Mouse (Mus musculus) cerebellum, adult 8-10 months (tissue): ENCODE measurements around the gene Slc44a5.
A peak's percentile ranks its signal among the peaks of the same experiment; 100 is the strongest.

Source experiments
- DNase-seq: peaks from one replicate; pipeline ENCODE4 v3.0.0; 2022

Slc44a5 gene

GRCm38 (mm10) chr3:154174766-154175165 lies 201.5 kb downstream of the Slc44a5 start:
- DNase-seq, result no peak

DNA sequence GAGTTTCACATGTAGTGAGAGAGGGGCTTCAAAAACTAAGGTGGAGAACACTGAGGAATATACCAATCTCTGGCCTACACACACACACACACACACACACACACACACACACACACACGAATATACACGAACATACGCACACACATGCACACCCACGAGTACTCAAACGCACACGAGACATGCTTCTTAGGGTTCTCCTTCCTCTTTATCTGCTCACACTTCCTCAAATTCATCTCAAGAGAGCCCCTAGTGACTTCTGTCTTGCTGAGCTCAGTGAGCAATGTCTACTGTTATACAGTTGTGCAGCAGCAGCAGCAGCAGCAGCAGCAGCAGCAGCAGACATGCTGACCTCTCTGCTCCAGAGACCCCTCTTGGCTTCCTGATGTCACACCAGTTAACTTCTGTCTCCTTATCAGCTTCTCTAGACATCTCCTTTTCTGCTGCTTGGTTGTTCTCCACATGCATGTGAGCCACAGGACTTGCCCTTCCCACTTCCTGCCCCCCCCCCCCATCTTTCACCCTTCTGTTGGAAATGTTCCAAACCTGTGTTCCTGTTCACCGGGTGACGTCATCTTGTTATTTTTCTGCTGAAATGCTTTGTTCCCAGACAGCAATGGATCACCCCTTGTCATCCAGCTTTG lies 204.5 kb downstream of the Slc44a5 start:
- DNase-seq, result no peak

- no peak for DNase-seq
Measured at GRCm38 (mm10) chr3:154179423-154179920, 206.2 kb downstream of the Slc44a5 start.

DNA sequence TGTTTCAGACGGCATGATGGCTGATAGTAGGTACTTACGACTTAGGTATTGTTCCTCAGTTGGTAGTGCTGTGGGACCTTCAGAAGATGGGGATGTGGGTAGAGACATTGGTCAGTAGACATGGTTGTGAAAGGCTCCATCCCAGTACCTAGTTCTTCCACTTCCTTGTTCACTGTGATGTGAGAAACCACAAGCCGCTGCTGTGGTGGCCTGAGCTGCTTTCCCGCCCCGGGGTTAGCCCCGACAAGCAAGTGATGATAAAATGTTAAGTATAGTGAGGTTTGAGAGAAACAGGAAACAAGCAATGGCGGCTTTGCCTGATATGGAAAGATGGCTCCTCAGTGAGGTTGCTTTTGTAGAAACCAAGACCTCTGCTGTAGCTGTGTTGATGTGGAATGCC lies 209.8 kb downstream of the Slc44a5 start:
- DNase-seq, result no peak

GRCm38 (mm10) chr3:154183957-154184356 lies 210.7 kb downstream of the Slc44a5 start:
- no peak for DNase-seq

- DNase-seq, result no peak
Measured at GRCm38 (mm10) chr3:154188668-154189067, 215.4 kb downstream of the Slc44a5 start.

- DNase-seq, result no peak
Measured at GRCm38 (mm10) chr3:154192328-154193030, 219.2 kb downstream of the Slc44a5 start.

DNA sequence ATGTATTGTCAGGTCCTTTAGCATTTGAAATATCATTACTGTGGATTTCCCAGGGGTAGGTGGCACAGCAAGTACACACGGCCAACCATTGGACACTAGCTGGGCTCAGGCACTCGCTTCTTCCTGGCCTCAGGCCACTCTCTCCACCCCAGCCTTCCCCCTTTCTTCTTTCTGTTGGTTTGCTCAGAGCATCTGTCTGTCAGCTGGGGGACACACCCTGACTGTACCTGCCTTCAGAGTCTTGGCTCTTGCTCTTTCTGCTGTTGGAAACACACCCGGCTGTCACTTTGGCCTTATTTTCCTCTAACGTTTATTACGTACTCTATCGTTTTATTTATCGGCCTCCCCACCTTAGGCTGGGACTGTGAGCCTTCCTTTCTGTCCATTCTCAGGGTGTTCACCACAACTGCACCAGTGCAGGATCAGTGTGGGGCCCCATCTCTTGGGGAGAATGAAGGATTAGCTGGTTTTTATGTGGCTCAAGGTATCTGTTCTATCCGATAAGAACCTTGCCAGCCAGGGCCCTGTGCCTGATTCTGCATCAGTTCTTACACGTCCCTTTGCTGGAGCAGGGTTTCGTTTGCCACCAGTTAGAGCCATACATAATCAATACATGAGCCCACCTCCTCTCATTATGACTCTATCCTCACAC lies 220.1 kb downstream of the Slc44a5 start:
- DNase-seq, result no peak

GRCm38 (mm10) chr3:154200422-154200828 lies 227.2 kb downstream of the Slc44a5 start:
- no peak for DNase-seq

DNA sequence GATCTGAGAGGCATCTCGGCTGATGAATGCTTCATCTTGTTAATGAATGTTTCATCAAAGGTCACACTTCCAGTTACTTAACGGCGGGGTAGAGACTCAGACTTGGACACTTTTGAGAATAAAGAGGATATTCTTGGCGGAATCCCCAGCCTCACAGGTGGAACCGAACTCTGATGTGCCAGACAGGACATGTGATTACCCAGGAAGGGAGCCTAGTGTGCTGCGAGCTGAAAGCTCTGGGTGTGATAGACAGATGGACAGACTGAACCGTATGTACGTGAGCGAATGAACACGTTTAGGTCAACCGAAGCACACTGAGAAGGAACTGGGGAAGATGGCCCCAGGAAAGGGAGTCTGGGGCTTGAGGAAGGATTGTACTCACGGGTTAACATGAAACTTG lies 228.6 kb downstream of the Slc44a5 start:
- no peak for DNase-seq

- no peak for DNase-seq
Measured at GRCm38 (mm10) chr3:154202383-154202782, 229.1 kb downstream of the Slc44a5 start.

GRCm38 (mm10) chr3:154208479-154208878 lies 235.2 kb downstream of the Slc44a5 start:
- DNase-seq, result no peak

- no peak for DNase-seq
Measured at GRCm38 (mm10) chr3:154209201-154209754, 236.0 kb downstream of the Slc44a5 start.

DNA sequence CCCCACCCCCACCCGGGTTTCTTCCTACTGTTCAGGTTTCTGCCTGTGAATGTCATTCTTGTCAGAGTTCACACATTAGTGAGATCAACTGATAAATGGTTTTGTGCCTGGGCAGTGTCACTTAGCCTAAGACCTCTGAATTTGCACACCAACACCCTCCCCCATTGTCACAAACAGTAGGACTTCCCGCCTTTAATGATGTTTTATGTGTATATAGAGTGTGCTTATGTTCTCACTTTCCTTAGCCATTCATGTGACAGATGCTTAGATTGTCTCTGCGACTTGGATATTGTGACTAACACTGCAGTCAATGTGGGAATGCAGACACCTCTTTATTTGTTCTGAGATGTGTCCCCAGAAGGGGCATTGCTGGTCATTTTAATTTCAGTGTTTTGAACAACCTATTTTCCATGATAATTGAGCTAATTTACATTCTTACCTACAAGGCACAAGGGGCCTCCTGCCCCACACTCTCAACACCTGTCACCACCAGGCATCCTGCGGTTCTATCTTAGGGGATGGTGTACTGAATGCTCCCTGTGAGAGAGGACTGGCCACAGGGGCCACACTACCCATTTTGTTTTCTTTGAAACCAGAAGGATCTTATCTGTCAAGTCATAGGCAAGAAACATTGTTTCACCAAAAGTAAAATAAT lies 236.7 kb downstream of the Slc44a5 start:
- no peak for DNase-seq

DNA sequence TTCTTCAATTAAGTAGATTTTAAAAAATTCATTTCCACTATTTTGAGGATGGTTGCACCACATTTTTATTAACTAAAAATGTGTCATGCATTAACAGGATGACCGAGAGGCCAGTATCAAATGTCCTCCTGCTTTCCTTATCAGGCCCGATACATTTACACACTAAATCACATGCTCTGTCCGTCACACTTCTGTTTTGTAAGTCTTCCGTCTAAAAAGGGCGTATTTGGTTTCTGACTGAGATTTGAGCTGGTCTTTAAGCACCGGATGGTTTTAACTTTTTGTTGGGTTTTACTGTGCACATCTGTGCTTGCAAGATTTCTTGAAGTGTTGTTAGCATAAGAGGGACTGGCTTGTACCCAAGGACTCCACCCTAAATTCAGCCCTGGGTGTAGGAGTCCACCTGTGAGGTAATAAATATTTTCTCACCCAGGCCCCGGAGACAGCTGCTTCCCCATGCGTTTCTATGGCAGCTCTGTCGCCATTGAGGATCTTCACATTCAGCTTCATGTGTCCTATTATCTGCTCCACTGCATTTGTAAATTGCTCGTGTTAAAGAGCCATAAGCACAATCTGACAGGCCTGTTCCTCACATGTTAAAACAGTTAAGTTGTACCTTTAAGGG lies 237.3 kb downstream of the Slc44a5 start:
- no peak for DNase-seq

DNA sequence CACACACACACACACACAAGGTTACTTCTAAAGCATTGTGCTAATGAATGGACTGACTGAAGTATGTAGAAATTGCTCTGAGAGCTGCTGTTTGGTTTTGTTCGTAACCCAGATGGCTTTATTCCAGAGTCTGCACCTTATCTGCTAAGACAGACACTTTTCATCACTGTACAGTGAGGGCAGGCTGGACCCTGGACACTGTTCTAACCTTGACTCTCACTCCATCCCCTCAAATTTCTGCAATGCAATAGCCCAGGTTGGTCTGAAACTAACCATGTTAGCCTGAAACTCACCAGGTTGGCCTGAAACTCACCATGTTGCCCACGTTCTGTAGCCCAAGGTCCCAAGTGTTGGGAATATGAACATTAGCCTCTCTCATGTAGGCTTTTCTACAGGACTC lies 239.3 kb downstream of the Slc44a5 start:
- no peak for DNase-seq

DNA sequence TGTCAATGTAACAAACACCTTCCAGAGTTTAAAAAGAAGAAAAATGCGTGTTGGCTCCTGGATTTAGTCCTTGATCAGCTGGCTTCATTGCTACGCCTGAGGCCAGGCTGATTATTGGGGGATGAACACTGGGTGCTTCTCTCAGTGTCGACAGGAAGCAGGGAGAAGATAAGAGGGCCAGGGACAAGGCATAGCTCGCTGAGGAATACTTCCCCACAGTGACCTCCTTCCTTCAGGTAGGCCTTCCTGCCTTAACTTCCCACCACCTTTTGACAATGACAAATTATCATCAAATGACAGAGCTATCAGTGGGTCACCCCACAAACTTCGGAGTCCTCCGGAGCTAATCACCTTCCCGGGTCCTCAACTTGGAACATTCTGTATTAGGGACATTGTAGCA lies 242.1 kb downstream of the Slc44a5 start:
- DNase-seq, result no peak

DNA sequence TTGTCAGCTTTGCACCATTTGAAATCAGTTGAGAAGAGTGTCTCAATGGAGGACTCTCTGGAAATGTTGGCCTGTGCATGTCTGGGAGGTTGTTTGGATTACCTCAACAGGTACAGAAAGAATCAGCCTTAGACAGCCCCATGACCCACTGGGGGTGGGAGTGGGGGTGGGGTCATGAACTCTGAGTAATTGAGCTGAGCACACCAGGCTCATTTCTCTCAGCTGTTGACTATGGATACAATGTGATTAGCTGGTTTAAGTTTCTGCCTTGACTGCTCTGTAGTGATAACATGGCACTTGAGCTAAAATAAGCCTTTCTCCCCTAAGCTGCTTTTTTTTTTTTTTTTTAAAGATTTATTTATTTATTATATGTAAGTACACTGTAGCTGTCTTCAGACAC lies 242.5 kb downstream of the Slc44a5 start:
- DNase-seq, result no peak

DNA sequence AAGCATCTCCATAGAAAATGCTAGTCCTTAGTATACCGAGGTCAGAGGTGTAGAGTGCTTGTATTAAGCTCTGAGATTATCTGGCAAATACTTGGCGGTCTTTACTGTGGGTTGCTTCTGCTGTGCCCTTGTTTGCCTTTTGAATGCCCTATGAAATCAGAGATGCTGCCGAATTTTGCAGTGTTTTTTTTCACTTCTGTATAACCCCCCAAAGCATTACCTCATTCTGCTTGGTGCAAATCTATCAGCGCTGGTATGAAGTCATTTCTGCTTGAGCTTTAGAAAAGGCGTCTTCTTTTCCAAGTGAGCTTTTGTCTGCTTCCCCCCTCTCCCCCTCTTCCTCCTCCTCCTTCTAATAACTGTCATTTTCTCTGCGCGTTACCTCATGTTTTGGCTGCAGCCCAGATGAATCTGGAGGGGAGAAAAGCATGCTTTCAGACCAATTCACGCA lies 248.9 kb downstream of the Slc44a5 start:
- no peak for DNase-seq

DNA sequence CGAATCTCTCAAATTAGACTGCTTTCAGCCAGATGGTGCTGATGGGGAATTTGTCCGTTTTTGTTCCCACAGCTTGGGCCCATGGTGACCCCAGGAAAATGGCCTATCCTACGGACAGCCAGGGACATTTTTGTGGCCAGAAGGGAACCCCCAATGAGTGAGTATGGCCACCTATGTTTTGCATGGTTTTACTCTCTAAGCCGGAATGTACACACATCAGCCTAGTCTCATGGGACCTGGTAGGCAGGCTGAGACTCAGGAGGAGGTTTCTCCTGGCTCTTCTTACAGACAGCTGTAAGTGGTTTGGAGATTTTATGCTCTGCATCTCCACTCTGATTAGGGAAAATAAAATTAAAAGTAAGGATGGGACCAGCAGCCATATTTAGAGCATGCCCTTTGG lies 249.5 kb downstream of the Slc44a5 start:
- DNase-seq, result no peak

DNA sequence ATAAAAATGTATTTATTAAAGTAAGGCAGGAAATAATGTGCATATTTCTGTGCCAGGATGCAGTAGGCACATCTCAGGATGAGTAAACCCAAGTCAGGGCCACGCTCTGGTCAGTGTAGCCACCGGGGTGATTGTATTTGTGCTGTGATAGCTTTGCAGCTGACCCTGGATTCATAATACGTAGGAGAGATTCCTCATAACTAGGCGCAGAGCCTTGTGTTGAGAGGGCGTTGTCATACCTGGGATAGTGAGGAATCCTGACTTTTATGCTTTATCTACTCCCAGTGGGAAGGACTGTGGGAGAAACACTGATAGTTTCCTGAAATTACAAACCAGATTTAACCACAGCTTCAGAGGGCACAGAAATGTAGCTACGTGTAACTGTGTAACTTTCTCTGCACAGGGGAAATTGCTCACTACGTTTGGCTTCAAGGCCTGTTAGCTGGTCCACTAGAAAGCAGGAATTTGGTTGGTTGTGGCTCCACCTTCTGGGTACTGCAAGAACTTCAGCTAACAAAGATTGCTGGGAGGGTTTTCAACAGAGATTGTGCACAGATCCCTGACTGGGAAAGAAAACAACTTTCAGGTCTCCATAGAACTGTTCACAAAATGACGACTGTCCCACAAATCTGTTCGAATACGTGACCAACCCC lies 253.0 kb downstream of the Slc44a5 start:
- DNase-seq, result peak; percentile 55

DNA sequence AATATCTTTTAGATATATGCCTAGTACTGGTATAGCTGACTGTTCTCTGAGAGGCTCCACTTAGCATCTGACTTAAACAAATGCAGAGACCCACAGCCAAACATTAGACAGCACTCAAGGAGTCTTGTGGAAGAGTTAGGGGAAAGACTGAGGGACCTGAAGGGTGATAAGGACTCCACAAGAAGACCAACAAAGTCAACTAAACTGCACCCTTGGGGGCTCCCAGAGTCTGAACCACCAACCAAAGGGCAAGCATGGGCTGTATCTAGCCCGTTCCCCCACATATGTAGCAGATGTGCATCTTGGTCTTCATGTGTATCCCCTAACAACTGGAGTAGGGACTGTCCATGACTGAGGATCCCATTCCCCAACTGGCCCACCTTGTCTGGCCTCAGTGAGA lies 271.7 kb downstream of the Slc44a5 start:
- DNase-seq, result no peak
